Mouse (Mus musculus) G1E (cell line): ENCODE data around the gene 4930469K13Rik. TPM values are rescaled to one million over a fixed set of nuclear protein-coding genes. Genes with fewer than 3 reads are reported as not detected.

Experiments used
- ATAC-seq: 2 replicates; pipeline ENCODE4 v1.8.0; 2016; ENCODE audit warnings: mild to moderate bottlenecking; ENCODE audit not compliant: insufficient number of reproducible peaks, poor library complexity, low FRiP score, severe bottlenecking; ENCODE audit errors: extremely low read depth
- DNase-seq: peaks from one replicate; pipeline ENCODE4 v3.0.0; 2012; ENCODE audit warnings: low spot score
- H3K27me3 ChIP-seq: 2 replicates; pipeline ENCODE4 v1.6.1; 2012; ENCODE audit warnings: mild to moderate bottlenecking, low read length, inconsistent platforms; ENCODE audit not compliant: insufficient read depth
- H3K36me3 ChIP-seq: replicated peaks from 2 replicates; pipeline ENCODE3; 2012; ENCODE audit warnings: mild to moderate bottlenecking, inconsistent platforms
- H3K4me1 ChIP-seq: 2 replicates; pipeline ENCODE4 v1.6.1; 2012; ENCODE audit warnings: low read depth, low read length, inconsistent platforms, mixed read lengths; ENCODE audit not compliant: insufficient read depth
- H3K4me3 ChIP-seq: 2 replicates; pipeline ENCODE4 v1.5.1; 2012; ENCODE audit warnings: low read depth, mild to moderate bottlenecking, inconsistent platforms, low read length, moderate library complexity, mixed read lengths
- H3K9me3 ChIP-seq: replicated peaks from 2 replicates; pipeline ENCODE4 v1.6.1; 2012; ENCODE audit warnings: inconsistent platforms
- CTCF ChIP-seq: IDR thresholded peaks from 2 replicates; pipeline ENCODE4 v1.5.1; 2012; ENCODE audit warnings: low read depth, low read length, inconsistent platforms, mixed read lengths
- GATA1 ChIP-seq: IDR thresholded peaks from 2 replicates; pipeline ENCODE4 v1.6.1; 2012; ENCODE audit warnings: borderline replicate concordance, low read length, inconsistent platforms, mixed read lengths
- GATA2 ChIP-seq: IDR thresholded peaks from 2 replicates; pipeline ENCODE4 v1.6.1; 2012; ENCODE audit warnings: low read depth, low read length, inconsistent platforms, borderline replicate concordance
- POLR2AphosphoS5 ChIP-seq: IDR thresholded peaks from 2 replicates; pipeline ENCODE4 v1.6.1; 2012; ENCODE audit warnings: low read depth, low read length, inconsistent platforms; ENCODE audit not compliant: insufficient replicate concordance
- TAL1 ChIP-seq: conservative IDR thresholded peaks from 2 replicates; pipeline ENCODE4 v1.6.1; 2012; ENCODE audit warnings: low read depth, low read length, inconsistent platforms, mixed read lengths
- polyA plus RNA-seq: library from polyadenylated mRNA; stranded (reverse); fragments of >175 nt; gene quantifications from 2 replicates; pipeline ENCODE4 v1.2.3, GENCODE M21; 2012
- total RNA-seq, 2 experiments: library from RNA; stranded (forward) in 1 of 2; stranded (reverse) in 1 of 2; fragments of 200-1000 nt in 1 of 2; fragments of >200 nt in 1 of 2; fragmentation: Nextera tagmentation in 1 of 2; gene quantifications; 2 replicates each; pipeline ENCODE4 v1.2.3; 2014 to 2017

4930469K13Rik gene
- total and polyA plus RNA-seq, 3 experiments = not detected

- Histone ChIP-seq H3K27me3 (no peaks in the 10 kb centered on the region), H3K9me3 (0 out of 2 replicates have a peak, but pooled peaks cover 10% of the 10 kb centered on the region), H3K4me1 (peaks cover 15% of the 10 kb centered on the region), H3K36me3 (no peaks in the 10 kb centered on the region), H3K4me3 (no peak overlapping the region)
- ATAC-seq (no peak), DNase-seq (no peak)
- TF ChIP-seq GATA1 (no peak), CTCF (no peak), GATA2 (no peak), POLR2AphosphoS5 (no peak), TAL1 (no peak)
Observed at GRCm38 (mm10) chr11:34025091-34025490, 73.3 kb downstream of the 4930469K13Rik start.

DNA sequence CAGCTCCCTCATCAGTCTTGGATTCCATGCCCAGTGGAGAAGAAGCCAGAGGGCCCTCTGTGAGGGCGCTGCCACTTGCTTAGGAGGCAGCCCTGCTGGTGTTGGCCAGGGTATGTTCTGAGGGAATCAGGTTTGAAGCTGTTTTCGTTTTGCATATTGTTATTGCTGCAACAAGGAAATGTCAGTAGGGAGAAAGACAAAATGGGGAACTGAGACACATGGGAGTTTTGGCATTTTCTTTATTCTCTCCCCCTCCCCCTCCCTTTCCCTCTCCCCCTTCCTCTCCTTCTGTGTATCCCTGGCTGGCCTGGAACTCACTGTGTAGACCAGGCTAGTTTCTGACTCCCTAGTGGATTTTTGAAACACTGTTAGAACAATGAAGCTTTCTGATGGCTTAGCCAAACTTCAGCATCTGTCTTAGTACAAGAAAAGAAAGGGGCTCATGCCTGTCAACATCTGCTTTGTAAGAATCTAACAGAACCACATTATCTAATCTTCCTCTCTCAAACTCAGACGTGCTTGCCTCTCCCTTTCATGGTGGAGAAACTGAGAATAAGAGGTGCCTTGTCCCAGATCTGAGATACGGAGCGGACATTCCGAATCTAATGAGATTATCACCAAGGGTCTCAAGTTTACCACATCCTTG is 86.2 kb downstream of the 4930469K13Rik start:
- Histone ChIP-seq H3K9me3 (peaks cover 7% of the 10 kb centered on the region; the same call in 1 of the 2 replicates), H3K4me1 (peaks cover 32% of the 10 kb centered on the region), H3K4me3 (no peak overlapping the region), H3K36me3 (no peaks in the 10 kb centered on the region), H3K27me3 (no peaks in the 10 kb centered on the region)
- no peak for TF ChIP-seq GATA1
- no peak for TF ChIP-seq TAL1
- no peak for TF ChIP-seq GATA2
- no peak for TF ChIP-seq CTCF
- TF ChIP-seq POLR2AphosphoS5 = no peak
- no peak for ATAC-seq
- no peak for DNase-seq

- no peak overlapping the region for H3K4me3 ChIP-seq
- H3K36me3 ChIP-seq = no peaks in the 10 kb centered on the region
- DNase-seq (no peak), ATAC-seq (no peak)
- H3K4me1 ChIP-seq = peaks cover 39% of the 10 kb centered on the region
- H3K27me3 ChIP-seq = no peaks in the 10 kb centered on the region
- TF ChIP-seq TAL1 = no peak
- TF ChIP-seq CTCF = no peak
- TF ChIP-seq GATA1 = no peak
- no peak for TF ChIP-seq POLR2AphosphoS5
- no peak for TF ChIP-seq GATA2
- peaks cover 10% of the 10 kb centered on the region; the same call in 1 of the 2 replicates for H3K9me3 ChIP-seq
Observed at GRCm38 (mm10) chr11:34010859-34011172, 87.5 kb downstream of the 4930469K13Rik start.

DNA sequence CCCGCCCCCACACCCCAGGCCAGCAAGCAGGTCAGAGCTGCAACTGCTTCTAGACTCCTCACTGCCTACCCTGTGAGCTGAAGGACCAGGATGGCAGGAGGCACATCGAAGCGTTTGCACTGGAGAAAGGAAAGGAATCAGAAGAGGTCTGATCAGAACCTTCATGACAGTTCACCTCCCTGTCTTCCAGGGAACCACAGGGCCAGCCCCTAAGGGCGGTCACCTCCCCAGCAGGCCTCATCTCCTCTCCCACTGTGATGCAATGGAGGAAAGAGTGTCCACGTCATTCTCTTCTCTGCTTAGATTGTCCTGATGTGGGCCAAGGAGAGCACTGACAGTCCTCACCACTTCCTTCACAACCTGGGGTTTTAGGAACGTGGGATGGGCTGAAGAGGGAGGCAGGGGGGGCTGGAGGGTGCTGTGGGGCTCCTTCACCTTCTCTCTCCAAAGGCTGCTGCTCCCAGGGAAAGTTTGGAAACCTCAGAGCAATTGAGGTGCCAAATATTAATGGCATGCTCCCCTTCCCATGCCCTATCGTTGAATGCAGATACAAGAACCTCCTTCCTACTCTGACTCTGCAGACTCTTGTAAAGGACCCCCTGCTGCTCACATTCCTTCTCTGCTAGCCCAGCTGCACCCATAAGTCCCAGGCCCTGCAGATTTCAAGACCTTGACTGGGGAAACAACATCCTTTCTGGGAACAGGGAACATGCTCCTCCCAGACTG is 88.1 kb downstream of the 4930469K13Rik start:
- DNase-seq = no peak
- Histone ChIP-seq H3K4me1 (peaks cover 43% of the 10 kb centered on the region), H3K4me3 (peak overlapping the region; percentile 23; the same call in 1 of the 2 replicates), H3K36me3 (no peaks in the 10 kb centered on the region), H3K9me3 (peaks cover 13% of the 10 kb centered on the region; the same call in 1 of the 2 replicates), H3K27me3 (no peaks in the 10 kb centered on the region)
- TF ChIP-seq GATA2 (no peak), POLR2AphosphoS5 (no peak), GATA1 (no peak), CTCF (no peak), TAL1 (no peak)
- no peak for ATAC-seq

GRCm38 (mm10) chr11:34009316-34010087 is 88.9 kb downstream of the 4930469K13Rik start:
- Histone ChIP-seq H3K36me3 (no peaks in the 10 kb centered on the region), H3K9me3 (peaks cover 13% of the 10 kb centered on the region), H3K27me3 (no peaks in the 10 kb centered on the region), H3K4me3 (peak overlapping the region; percentile 23; the same call in 1 of the 2 replicates), H3K4me1 (peaks cover 45% of the 10 kb centered on the region)
- no peak for DNase-seq
- no peak for TF ChIP-seq TAL1
- no peak for TF ChIP-seq POLR2AphosphoS5
- no peak for TF ChIP-seq GATA2
- no peak for TF ChIP-seq CTCF
- TF ChIP-seq GATA1 = no peak
- ATAC-seq = no peak
